Mouse (Mus musculus) forebrain, postnatal 0 days (tissue): ENCODE data around the gene Akap9. TPM values are rescaled to one million over a fixed set of nuclear protein-coding genes. Genes with fewer than 3 reads are reported as not detected.
"Not testable (repeated sequence)": the region's sequence is repeated elsewhere in the genome, so short reads cannot be mapped to it uniquely, and the experiment has no call there.

Source experiments
- ATAC-seq: fragments of 200-750 bp; cut with Nextera tagmentation; 2 replicates; pipeline ENCODE4 v1.8.0; 2017; ENCODE audit warnings: mild to moderate bottlenecking, moderate library complexity
- DNase-seq: peaks from one replicate; pipeline ENCODE4 v3.0.0-alpha.2; 2015
- H3K27ac ChIP-seq: fragments of 300-500 bp; sonication (generic); 2 replicates; pipeline ENCODE4 v1.5.1; 2014; ENCODE audit warnings: low read depth, mild to moderate bottlenecking, antibody characterized with exemption, low read length, moderate library complexity, mixed read lengths
- H3K27me3 ChIP-seq: fragments of 300-500 bp; sonication (generic); 2 replicates; pipeline ENCODE4 v1.6.1; 2014; ENCODE audit warnings: mild to moderate bottlenecking, low read length, mixed read lengths; ENCODE audit not compliant: insufficient read depth
- H3K36me3 ChIP-seq: fragments of 300-500 bp; sonication (generic); 2 replicates; pipeline ENCODE4 v1.6.1; 2014; ENCODE audit warnings: mild to moderate bottlenecking, moderate library complexity; ENCODE audit not compliant: insufficient read depth
- H3K4me1 ChIP-seq: fragments of 300-500 bp; sonication (generic); 2 replicates; pipeline ENCODE4 v1.6.1; 2014; ENCODE audit warnings: antibody characterized with exemption; ENCODE audit not compliant: insufficient read depth
- H3K4me2 ChIP-seq: fragments of 300-500 bp; sonication (generic); 2 replicates; pipeline ENCODE4 v1.6.1; 2014; ENCODE audit warnings: low read depth, mild to moderate bottlenecking, moderate library complexity
- H3K4me3 ChIP-seq: fragments of 300-500 bp; sonication (generic); 2 replicates; pipeline ENCODE4 v1.5.1; 2014; ENCODE audit warnings: low read depth, low read length, mixed read lengths
- H3K9ac ChIP-seq: fragments of 300-500 bp; sonication (generic); 2 replicates; pipeline ENCODE4 v1.6.1; 2014; ENCODE audit warnings: mild to moderate bottlenecking
- H3K9me3 ChIP-seq: fragments of 300-500 bp; sonication (generic); 2 replicates; pipeline ENCODE4 v1.6.1; 2016; ENCODE audit warnings: low read length
- CTCF ChIP-seq: sonication (generic); IDR thresholded peaks from 2 replicates; pipeline ENCODE4 v1.5.1; 2016; ENCODE audit warnings: antibody characterized with exemption, control low read depth, low read depth
- WGBS: fragments of 180-500 bp; shearing (Covaris S2); extraction: QIAGEN DNeasy Blood & Tissue Kit; methylation state at CpG from one replicate; pipeline ENCODE4 v1.1.7; 2014; 5-methylcytosine and 5-hydroxymethylcytosine counted together
- polyA plus RNA-seq: library from polyadenylated mRNA; unstranded; fragments of >200 nt; fragmentation: Nextera tagmentation; extraction: Ambion mirVana; gene quantifications from 2 replicates; pipeline ENCODE4 v1.2.1, GENCODE M21; 2015
- total RNA-seq: library from RNA; depleted of rRNA; stranded (reverse); fragments of >200 nt; gene quantifications from 2 replicates; pipeline ENCODE4 v1.2.3, GENCODE M21; 2014; rRNA removed

Gene Akap9
- total RNA-seq (90.4 and 110 TPM in 2 replicates), polyA plus RNA-seq (159 and 266 TPM in 2 replicates)

GRCm38 (mm10) chr5:3927801-3928689 is at the start of gene Akap9:
Akap9 (plus strand) TSS chr5:3928054.
- H3K9me3 ChIP-seq: no peaks in the 10 kb centered on the region
- H3K4me1 ChIP-seq: no peaks in the 10 kb centered on the region; the same call in 1 of the 2 replicates
- peak within 1 kb of the TSS; percentile 76 for H3K4me3 ChIP-seq
- peak within 1 kb of the TSS; percentile 98 for H3K27ac ChIP-seq
- no peaks in the 10 kb centered on the region for H3K27me3 ChIP-seq
- DNase-seq (peak; percentile 80), ATAC-seq (peak; percentile 84)
- 4% methylated on average over 57 of the region's 82 CpGs for WGBS
- no peak for TF ChIP-seq CTCF
- no peaks in the 10 kb centered on the region for H3K36me3 ChIP-seq
- H3K4me2 ChIP-seq: peak within 1 kb of the TSS; percentile 64
- peak within 1 kb of the TSS; percentile 89 for H3K9ac ChIP-seq

GRCm38 (mm10) chr5:3886862-3887261 is 41.0 kb upstream of the Akap9 start:
- not testable (repeated sequence) for DNase-seq, H3K9me3 ChIP-seq, H3K4me3 ChIP-seq, H3K4me1 ChIP-seq, H3K36me3 ChIP-seq, H3K9ac ChIP-seq, H3K27ac ChIP-seq, ATAC-seq, H3K4me2 ChIP-seq, H3K27me3 ChIP-seq
- WGBS: 93% methylated on average over 7 of the region's 7 CpGs

DNA sequence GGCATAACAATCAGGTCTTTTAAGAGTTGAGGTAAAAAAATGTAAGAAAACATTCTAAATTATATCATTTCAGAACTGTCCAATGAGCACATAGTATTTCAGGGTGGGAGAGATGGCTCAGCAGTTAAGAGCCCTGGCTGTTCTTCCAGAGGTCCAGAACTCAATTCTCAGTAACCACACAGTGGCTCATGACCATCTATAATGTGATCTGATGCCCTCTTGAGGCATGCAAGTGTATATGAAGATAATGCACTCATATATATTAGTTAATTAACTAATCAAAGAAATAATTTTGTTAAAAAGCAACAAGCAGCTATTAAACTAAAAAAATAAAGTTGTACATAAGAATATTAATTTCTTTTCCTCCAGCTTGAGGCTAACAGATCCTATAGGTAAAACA is 38.7 kb upstream of the Akap9 start:
- Histone ChIP-seq H3K4me1 (no peaks in the 10 kb centered on the region), H3K27ac (no peak overlapping the region), H3K4me3 (no peak overlapping the region), H3K27me3 (no peaks in the 10 kb centered on the region), H3K9ac (no peak overlapping the region), H3K4me2 (no peak overlapping the region), H3K9me3 (no peaks in the 10 kb centered on the region), H3K36me3 (0 out of 2 replicates have a peak, but pooled peaks cover 3% of the 10 kb centered on the region)
- TF ChIP-seq CTCF: no peak
- ATAC-seq: no peak
- no peak for DNase-seq

- 2% methylated on average over 8 of the region's 47 CpGs for WGBS
- H3K36me3 ChIP-seq: not testable (repeated sequence)
Observed at GRCm38 (mm10) chr5:3893459-3894293, 34.2 kb upstream of the Akap9 start, which contains the start of gene Mterf1a. Mterf1a (minus strand) TSS chr5:3893933.

DNA sequence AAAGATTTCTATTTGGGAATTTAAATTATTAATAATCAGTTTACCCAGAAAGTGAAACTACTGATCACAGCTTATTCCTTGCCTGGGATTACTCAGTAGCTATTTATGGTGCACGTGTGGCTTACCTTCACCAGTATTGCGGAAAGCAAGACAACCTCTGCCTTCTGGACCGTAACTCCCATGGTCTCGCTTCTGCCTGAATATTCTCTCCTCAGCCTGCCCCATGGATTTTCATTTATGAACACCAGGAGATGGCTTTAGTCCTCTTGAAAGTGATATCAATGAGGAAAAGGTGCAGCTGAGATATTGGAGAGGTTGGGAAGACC is 33.6 kb upstream of the Akap9 start:
- 95% methylated on average over 4 of the region's 4 CpGs for WGBS
- not testable (repeated sequence) for ATAC-seq

More at GRCm38 (mm10) chr5:3893459-3894293, 34.2 kb upstream of the Akap9 start, which contains the start of gene Mterf1a:
- H3K9ac ChIP-seq: peak within 1 kb of the TSS; percentile 26; the same call in 1 of the 2 replicates
- not testable (repeated sequence) for H3K27me3 ChIP-seq, H3K9me3 ChIP-seq, H3K27ac ChIP-seq, H3K4me1 ChIP-seq
- H3K4me3 ChIP-seq: peak within 1 kb of the TSS; percentile 42
- peak within 1 kb of the TSS; percentile 44 for H3K4me2 ChIP-seq
- ATAC-seq (peak; percentile 99), DNase-seq (peak; percentile 44)

GRCm38 (mm10) chr5:3905471-3905870 is 22.4 kb upstream of the Akap9 start:
- Histone ChIP-seq H3K27me3 (no peaks in the 10 kb centered on the region), H3K36me3 (no peaks in the 10 kb centered on the region), H3K9me3 (no peaks in the 10 kb centered on the region), H3K4me1 (no peaks in the 10 kb centered on the region), H3K27ac (no peak overlapping the region), H3K4me2 (no peak overlapping the region), H3K9ac (no peak overlapping the region), H3K4me3 (no peak overlapping the region)
- DNase-seq (no peak), ATAC-seq (no peak)
- TF ChIP-seq CTCF: no peak
- 67% methylated on average over 2 of the region's 2 CpGs for WGBS

More for the DNA sequence above, 33.6 kb upstream of the Akap9 start:
- H3K9ac ChIP-seq, H3K4me3 ChIP-seq, H3K4me2 ChIP-seq, H3K27ac ChIP-seq, H3K27me3 ChIP-seq, DNase-seq, H3K36me3 ChIP-seq, H3K9me3 ChIP-seq, H3K4me1 ChIP-seq: not testable (repeated sequence)

DNA sequence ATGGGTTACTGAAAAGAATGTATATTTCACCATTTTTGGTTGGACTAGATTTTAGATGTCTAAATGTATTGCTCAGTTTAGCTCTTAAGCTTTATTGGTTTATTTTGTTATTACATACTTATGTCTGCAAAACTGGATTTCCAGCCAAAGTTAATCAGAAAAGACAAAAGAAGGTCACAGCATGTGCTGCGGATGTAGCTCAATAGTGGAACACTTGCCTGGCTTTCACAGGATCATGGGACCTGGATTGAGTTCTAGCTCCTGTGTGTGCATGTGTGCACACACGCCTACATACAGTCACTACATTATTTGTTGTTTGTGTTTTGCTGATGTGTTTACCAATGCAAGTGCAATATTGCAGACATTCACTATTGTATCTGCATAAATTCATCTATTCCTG is 5.5 kb upstream of the Akap9 start:
- WGBS: 83% methylated on average over 2 of the region's 2 CpGs
- no peak for TF ChIP-seq CTCF
- DNase-seq (no peak), ATAC-seq (no peak)
- H3K27me3 ChIP-seq: no peaks in the 10 kb centered on the region
- no peak overlapping the region for H3K9ac ChIP-seq
- H3K9me3 ChIP-seq: no peaks in the 10 kb centered on the region
- H3K4me3 ChIP-seq: no peak overlapping the region
- no peaks in the 10 kb centered on the region for H3K4me1 ChIP-seq
- H3K4me2 ChIP-seq: no peak overlapping the region
- H3K36me3 ChIP-seq: no peaks in the 10 kb centered on the region
- no peak overlapping the region for H3K27ac ChIP-seq
